9 mouse cellular contexts compared by ENCODE assay signal in the genomic region with DNA sequence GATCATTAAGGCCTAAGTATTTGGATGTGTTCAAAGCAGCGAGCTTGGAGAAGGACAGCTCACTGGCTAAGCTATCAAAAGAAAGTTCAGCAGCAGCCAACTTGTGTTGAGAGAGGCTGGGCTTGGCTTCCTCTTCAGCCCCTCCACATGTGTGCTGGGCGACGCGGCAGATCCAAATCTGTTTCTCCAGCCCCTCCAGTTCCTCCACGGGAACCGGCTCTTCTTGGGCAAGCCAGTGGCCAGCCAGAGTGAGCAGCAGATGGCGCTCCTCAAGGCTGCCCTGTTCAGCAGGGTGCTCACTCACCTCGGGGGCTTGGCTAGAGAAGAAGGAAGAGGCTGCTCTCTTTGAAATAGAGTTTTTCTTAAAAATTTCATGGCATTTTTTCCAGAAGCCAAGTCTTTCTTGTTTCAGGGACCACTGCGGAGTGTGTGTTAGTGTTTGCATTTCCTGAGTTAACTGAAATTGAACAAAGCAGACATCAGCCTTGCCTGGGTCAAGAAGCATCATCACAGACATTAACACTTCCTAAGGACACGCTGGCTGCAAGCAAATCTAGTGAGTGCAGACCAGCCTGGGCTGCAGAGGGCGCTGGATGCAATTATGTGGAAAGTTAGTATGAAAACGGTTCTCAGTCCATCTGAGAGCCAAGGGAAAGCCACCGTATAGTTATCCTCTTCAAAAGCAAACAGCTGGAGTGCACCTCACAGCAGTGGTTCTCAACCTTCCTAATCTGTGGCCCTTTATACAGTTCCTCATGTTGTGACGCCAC. TPM values are rescaled to one million over a fixed set of nuclear protein-coding genes. Genes with fewer than 3 reads are reported as not detected.
DNase-seq lines count a peak whose midpoint lies in the region; ATAC-seq lines count a peak whose summit lies in the region.
"Had no signal": no experiment of that assay in that cellular context is flagged by ENCODE, and none has a peak within 500 bp of the region (broad histone marks: within the 10 kb centered on the region; RNA-seq: fewer than 3 reads in every experiment).

No protein-coding gene starts in this region.

- WGBS in heart, embryonic 15.5 days, result 52% methylated on average over 14 of the region's 14 CpGs
- WGBS in heart, embryonic 12.5 days, result 50% methylated on average over 14 of the region's 14 CpGs
- 46% methylated on average over 14 of the region's 14 CpGs for WGBS in lung, embryonic 15.5 days

- DNase-seq in ovary, postnatal 36 days (ENCODE audit: low spot score), result peak; percentile 21
- DNase-seq in ovary, postnatal 10 days (ENCODE audit: low spot score), result no peak
- peak; percentile 39 for DNase-seq in brain, adult 2 months (ENCODE audit: low read depth, low spot score)
- DNase-seq in left cerebral cortex, adult 8-10 months (ENCODE audit: low spot score in 2 of 2), result no peak
- no peak for DNase-seq in layer of hippocampus, postnatal 36 days

- H3K9ac ChIP-seq in heart, embryonic 15.5 days, result no peak overlapping the region
- no peak overlapping the region for H3K9ac ChIP-seq in heart, embryonic 12.5 days
- no peak overlapping the region for H3K9ac ChIP-seq in lung, embryonic 15.5 days
- H3K9ac ChIP-seq: neural tube, embryonic 13.5 days had no signal

- no peak for ATAC-seq in heart, embryonic 15.5 days (replicated peaks; ENCODE audit: insufficient number of reproducible peaks, insufficient read depth, low FRiP score, low read depth)
- no peak for ATAC-seq in heart, embryonic 12.5 days (ENCODE audit: insufficient number of reproducible peaks, low FRiP score)
- ATAC-seq in lung, embryonic 15.5 days (ENCODE audit: borderline replicate concordance, extremely low read depth, low FRiP score, low TSS enrichment), result peak; percentile 64; the same call in 1 of the 2 replicates

- no peak overlapping the region for H3K4me3 ChIP-seq in heart, embryonic 15.5 days
- H3K4me3 ChIP-seq in heart, embryonic 12.5 days, result no peak overlapping the region
- H3K4me3 ChIP-seq in lung, embryonic 15.5 days, result no peak overlapping the region
- H3K4me3 ChIP-seq: neural tube, embryonic 13.5 days had no signal

- peaks cover 7% of the 10 kb centered on the region; the same call in 1 of the 2 replicates for H3K36me3 ChIP-seq in heart, embryonic 15.5 days
- H3K36me3 ChIP-seq in heart, embryonic 12.5 days, result peaks cover 51% of the 10 kb centered on the region
- peaks cover 30% of the 10 kb centered on the region for H3K36me3 ChIP-seq in lung, embryonic 15.5 days

- H3K27me3 ChIP-seq in heart, embryonic 15.5 days, result no peaks in the 10 kb centered on the region
- no peaks in the 10 kb centered on the region for H3K27me3 ChIP-seq in heart, embryonic 12.5 days (replicated peaks)
- H3K27me3 ChIP-seq in lung, embryonic 15.5 days, result no peaks in the 10 kb centered on the region
- H3K27me3 ChIP-seq: neural tube, embryonic 13.5 days had no signal

- peaks cover 4% of the 10 kb centered on the region for H3K4me1 ChIP-seq in heart, embryonic 15.5 days (replicated peaks)
- H3K4me1 ChIP-seq in heart, embryonic 12.5 days (replicated peaks), result peaks cover 15% of the 10 kb centered on the region
- H3K4me1 ChIP-seq in lung, embryonic 15.5 days, result no peaks in the 10 kb centered on the region
- H3K4me1 ChIP-seq: neural tube, embryonic 13.5 days had no signal

- no peak overlapping the region for H3K4me2 ChIP-seq in heart, embryonic 15.5 days
- H3K4me2 ChIP-seq in heart, embryonic 12.5 days, result no peak overlapping the region
- no peak overlapping the region for H3K4me2 ChIP-seq in lung, embryonic 15.5 days
- H3K4me2 ChIP-seq: neural tube, embryonic 13.5 days had no signal

- H3K9me3 ChIP-seq in heart, embryonic 15.5 days (replicated peaks), result no peaks in the 10 kb centered on the region
- no peaks in the 10 kb centered on the region for H3K9me3 ChIP-seq in heart, embryonic 12.5 days (replicated peaks)
- no peaks in the 10 kb centered on the region for H3K9me3 ChIP-seq in lung, embryonic 15.5 days
- H3K9me3 ChIP-seq: neural tube, embryonic 13.5 days had no signal

- H3K27ac ChIP-seq in heart, embryonic 15.5 days, result peak overlapping the region; percentile 78; the same call in 1 of the 2 replicates
- no peak overlapping the region for H3K27ac ChIP-seq in heart, embryonic 12.5 days (ENCODE audit: poor library complexity, severe bottlenecking)
- H3K27ac ChIP-seq in lung, embryonic 15.5 days, result no peak overlapping the region
- H3K27ac ChIP-seq: neural tube, embryonic 13.5 days had no signal

RNA-seq across cellular contexts. Expression of a gene that starts 37.0 kb away (rescaled TPM):
- 9.4 and 10.2 TPM in 2 replicates for polyA plus RNA-seq in heart, embryonic 15.5 days (2015; fragmentation: Nextera tagmentation; extraction: Ambion mirVana)
- 14.2 and 15.7 TPM in 2 replicates for polyA plus RNA-seq in heart, embryonic 12.5 days (2016; fragmentation: Nextera tagmentation; extraction: Ambion mirVana)
- 9.9 and 10.7 TPM in 2 replicates for polyA plus RNA-seq in lung, embryonic 15.5 days (2015; fragmentation: Nextera tagmentation; extraction: Ambion mirVana)
- total RNA-seq in left cerebral cortex, adult 8-10 months (2022), result 10 to 100 TPM; 19.5 to 22.6 (median 19.9) TPM
- 10 to 100 TPM; 18.4 TPM for total RNA-seq in layer of hippocampus, postnatal 36 days (2021)

RNA-seq across cellular contexts. Expression of a gene that starts 52.8 kb away (rescaled TPM):
- polyA plus RNA-seq in heart, embryonic 15.5 days (2015; fragmentation: Nextera tagmentation; extraction: Ambion mirVana), result 4.7 and 5.8 TPM in 2 replicates
- polyA plus RNA-seq in heart, embryonic 12.5 days (2016; fragmentation: Nextera tagmentation; extraction: Ambion mirVana), result 8.3 and 8.8 TPM in 2 replicates
- polyA plus RNA-seq in lung, embryonic 15.5 days (2015; fragmentation: Nextera tagmentation; extraction: Ambion mirVana), result 8.8 and 10.2 TPM in 2 replicates
- 10 to 100 TPM; 16.3 to 16.7 (median 16.5) TPM for total RNA-seq in left cerebral cortex, adult 8-10 months (2022)
- 10 to 100 TPM; 15.2 to 16.5 TPM for total RNA-seq in layer of hippocampus, postnatal 36 days (2021)

Comparison
In these comparisons a context has a peak if more than half of its experiments do, and no peak if none do; other contexts are left out.
1. DNase-seq: peak in ovary, postnatal 36 days (single experiment) and brain, adult 2 months (single experiment); none in ovary, postnatal 10 days (single experiment), left cerebral cortex, adult 8-10 months (0 of 2) and layer of hippocampus, postnatal 36 days (0 of 2).